Mouse (Mus musculus) lung, postnatal 36 days (tissue): ENCODE measurements around the gene B3gat3.
"Not testable (repeated sequence)": the region's sequence is repeated elsewhere in the genome, so short reads cannot be mapped to it uniquely, and the experiment has no call there.

Experiments
- DNase-seq: peaks from one replicate; pipeline ENCODE4 v3.0.0; 2022; ENCODE audit warnings: mixed read lengths

The B3gat3 gene

DNA sequence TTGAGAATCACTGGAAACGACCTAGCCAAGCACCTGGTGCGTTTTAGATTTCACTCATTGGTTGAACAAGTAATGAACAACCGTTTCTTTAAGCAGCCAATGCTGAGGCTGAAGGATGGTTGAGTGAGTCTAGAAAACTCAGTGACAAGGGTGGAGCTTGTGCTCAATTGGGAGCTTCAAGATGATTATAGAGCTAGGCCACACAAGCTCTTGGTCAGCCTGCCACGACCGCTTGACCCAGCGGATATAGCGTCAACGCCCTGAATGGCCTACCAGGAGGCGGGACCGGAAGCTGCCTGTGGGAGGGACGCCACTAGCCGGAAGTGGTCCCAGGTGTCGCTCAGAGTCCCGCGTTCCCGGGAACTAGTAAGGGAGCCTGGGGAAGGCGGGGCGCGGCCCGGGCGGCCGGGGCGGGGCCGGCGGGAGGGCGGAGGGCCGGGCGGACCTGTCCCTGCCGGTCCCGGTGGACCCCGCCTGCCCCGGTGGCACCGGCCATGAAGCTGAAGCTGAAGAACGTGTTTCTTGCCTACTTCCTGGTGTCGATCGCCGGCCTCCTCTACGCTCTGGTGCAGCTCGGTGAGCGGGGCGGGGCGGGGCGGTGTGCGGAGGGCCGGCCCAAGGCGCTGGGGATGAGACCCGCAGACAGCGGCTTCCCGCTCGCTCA lies at the start of gene B3gat3:
B3gat3 (plus strand) TSS at position 302 of the 664 bp plus-strand sequence.
- peak; percentile 98 for DNase-seq

DNA sequence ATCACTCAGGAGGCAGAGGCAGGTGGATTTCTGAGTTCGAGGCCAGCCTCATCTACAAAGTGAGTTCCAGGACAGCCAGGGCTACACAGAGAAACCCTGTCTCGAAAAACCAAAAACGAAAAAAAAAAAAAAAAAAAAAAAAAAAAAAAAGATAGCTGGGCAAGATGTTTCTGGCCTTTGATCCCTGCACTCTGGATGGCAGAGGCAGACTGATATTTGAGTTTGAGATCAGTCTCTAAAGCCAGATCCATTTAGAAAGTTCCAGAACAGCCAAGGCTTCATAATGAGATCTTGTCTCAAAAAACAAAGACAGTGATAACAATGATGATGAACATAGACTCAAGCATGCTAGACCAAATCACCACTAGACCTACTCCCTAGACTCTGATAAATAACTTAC lies 49.8 kb upstream of the B3gat3 start:
- not testable (repeated sequence) for DNase-seq

DNA sequence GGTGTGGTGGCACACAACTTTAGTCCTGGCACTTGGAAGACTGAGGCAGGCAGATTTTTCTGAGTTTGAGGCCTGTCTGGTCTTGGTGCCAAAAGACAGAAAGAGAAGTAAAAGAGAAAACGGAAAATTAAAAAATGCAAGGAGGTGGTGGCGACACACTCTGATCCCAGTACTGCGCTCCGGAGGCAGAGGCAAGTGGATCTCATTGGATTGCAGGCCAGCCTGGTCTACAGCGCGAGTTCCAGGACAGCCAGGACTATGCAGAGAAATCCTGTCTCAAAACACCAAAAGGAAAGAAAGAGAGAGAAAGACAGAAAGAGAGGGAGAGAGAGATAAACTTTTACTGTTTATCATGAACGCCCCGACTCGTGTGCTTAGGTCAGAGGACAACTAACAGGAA lies 49.3 kb upstream of the B3gat3 start:
- no peak for DNase-seq

DNA sequence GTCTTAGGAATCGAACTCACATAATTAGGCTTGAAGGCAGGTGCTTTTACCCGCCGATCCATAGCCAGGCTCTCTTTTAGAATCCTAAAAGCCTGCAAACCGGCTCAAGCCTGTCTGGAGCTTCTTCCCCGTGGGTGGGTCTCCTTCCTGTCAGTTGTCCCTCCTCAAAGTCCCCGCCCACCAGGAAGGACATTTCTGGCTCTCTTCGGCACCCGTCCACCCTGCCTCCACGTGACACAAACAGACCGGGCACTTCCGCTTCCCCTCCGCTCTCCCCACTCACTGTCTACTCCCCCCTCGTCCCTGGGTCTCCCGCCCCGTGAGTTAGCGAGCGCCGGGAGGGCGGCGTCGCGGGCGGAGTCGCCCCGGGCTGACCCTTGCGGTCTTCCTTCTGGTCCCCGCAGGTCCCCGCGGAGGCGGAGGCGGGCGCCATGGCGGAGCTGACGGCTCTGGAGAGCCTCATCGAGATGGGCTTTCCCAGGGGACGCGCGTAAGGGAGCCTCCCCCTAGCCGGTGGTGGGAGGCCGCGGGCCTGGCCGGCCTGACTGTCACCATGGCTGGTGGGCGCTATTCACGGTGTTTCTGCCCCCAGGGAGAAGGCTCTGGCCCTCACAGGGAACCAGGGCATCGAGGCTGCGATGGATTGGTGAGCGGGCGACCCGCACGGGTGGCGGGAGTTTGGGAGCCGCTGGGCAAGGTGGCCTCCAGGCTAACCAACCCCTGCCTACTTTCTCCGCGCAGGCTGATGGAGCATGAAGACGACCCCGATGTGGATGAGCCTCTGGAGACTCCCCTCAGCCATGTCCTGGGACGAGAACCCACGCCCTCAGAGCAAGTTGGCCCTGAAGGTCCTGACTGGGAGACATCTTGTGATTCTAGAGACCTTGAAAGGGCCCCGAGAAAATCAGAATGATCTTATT lies 48.6 kb upstream of the B3gat3 start, which contains the start of gene Ubxn1:
Ubxn1 (plus strand) TSS at position 230 of the 920 bp plus-strand sequence.
- peak; percentile 98 for DNase-seq

DNA sequence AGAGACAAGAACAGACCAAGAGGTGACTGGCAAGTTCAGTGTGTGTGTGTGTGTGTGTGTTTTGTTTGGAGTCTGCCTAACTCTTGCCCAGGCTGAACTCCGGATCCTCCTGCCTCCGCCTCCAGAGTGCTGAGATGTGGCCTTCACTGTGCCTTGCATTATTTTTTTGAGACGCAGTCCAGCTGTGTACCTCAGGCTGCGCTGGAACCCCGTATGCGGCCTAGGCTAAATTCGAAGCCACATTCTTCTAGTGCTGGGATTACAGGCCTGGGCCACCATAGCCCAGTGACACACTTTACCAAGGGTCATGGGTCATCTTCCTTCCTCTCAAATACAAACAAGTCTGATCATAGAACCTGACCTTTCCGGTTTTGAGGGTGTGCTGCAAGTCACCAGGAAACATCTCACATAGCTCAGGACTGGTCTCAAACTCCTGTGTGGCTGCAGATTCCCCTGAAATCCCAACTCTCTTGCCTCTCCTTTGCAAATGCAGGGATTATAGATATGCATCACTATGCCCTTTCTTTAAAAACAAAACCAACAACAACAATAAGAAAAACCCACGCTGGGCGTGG lies 47.8 kb upstream of the B3gat3 start:
- no peak for DNase-seq

DNA sequence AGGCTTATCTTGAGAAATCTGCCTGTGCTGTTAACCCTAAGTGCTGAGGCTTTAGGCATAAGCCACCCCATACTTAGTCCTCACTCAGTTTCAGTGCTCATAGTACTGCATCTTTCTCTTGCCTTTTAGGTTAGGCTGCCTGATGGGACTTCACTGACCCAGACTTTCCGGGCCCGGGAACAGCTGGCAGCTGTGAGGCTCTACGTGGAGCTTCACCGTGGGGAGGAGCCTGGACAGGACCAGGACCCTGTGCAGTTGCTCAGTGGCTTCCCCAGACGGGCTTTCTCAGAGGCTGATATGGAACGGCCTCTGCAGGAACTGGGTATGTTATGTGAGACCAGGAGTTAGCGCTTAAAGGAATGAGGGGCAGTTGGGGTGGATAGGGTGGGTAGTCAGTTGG lies 45.1 kb upstream of the B3gat3 start:
- no peak for DNase-seq

DNA sequence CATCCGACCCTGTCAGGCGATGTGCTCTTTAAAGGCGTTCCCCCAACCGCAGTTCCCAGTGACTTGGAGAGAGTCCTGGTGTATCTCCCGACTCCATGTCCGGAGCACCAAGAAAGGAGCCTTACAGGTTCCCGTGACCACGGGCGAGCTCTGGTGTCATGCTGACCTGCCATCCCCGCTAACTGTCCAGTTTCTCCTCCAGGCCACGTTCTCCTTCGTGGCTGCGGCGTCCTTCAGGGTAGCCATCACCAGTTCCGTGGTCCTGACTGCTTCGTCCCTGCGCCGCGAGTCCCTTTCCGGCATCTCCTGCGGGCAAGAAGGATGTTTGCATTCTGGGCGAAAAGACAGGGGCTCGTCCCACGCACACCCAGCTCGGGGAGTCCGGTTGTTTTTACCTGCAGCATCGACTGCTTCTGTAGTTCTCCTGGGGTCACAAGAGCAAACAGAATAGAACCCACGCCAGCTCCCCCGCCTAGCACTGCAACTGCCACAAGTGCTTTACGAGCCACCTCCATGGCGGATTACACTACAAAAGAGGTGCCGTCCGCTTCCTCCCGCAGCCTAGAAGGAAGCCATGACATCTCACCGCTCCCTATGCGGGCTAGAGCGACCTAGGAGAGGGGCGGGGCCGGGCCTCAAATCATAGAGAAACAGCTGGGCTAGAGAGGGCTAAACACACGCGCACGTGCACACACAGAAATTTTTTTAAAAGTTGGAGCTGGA lies 39.7 kb upstream of the B3gat3 start, which contains the start of gene Uqcc3:
Uqcc3 (minus strand) TSS at position 613 of the 723 bp plus-strand sequence.
- DNase-seq = peak; percentile 96

DNA sequence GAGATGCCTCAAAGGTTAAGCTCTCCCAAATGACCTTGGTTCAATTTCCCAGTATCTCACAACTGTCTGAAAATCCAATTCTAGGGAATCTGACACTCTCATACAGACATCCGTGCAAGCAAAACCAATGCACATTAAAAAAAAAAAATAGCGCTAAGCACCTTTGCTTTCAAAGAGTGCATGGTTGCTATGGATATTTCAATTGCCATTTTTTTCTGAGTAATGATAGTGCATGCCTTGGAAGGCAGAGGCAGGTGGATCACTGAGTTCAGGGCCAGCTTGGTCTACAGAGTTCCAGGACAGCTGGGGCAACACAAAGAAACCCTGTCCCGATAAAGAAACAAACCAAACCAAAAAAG lies 39.2 kb upstream of the B3gat3 start:
- DNase-seq = no peak

DNA sequence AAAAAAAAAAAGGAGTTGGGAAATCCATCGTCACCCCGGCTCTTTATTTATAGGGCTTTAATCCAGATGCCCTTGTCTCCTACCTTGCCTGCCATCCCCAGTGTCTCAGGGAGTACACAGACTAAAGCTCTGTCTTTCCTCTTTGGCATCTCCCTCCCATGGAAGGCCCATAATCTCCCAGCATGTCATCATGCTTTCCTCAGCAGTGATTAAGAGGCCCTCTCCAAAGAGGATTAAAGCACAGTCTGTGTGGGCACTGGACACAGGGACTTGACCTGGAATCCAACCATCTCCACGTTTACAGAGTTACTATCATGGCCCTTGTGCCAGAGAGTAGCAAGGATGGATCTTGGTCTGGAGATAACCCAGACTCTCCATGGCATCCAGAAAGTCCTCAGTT lies 36.6 kb upstream of the B3gat3 start, which contains the start of the genes Lbhd1 and Gm49403:
Lbhd1 (plus strand) TSS at position 117 of the 400 bp plus-strand sequence.
Gm49403 (plus strand) TSS at position 315 of the 400 bp plus-strand sequence.
- no peak for DNase-seq

DNA sequence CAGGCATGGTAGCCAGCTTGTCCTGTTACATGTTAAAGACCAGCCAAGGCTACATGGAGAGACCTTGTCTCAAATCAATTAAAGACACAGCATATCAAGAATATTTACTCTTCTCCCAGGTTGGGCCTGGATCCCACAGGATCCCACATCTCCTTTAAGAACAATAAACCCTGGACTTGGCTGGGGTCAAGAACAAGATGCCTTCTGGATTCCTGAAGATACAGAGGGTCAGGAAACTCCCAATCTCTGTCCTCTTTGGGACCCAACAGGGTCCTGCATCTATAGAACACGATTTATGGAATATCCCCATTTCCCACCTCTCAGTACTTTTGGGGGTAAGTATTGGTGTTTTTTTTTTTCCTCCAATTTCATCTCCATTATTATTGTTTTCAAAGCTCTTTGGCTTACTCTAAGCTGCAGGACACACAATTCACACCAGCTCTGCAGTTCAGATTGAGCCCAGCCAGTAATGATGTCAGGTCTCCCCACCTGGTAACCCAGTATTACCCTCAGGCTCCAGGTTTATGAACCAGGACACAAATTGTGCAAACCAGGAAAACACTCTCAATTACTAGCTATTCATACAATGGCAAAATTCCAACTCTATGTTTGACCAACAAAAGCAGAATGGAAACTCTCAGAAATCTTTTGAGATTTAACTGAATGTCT lies 33.1 kb upstream of the B3gat3 start:
- DNase-seq = peak; percentile 17

DNA sequence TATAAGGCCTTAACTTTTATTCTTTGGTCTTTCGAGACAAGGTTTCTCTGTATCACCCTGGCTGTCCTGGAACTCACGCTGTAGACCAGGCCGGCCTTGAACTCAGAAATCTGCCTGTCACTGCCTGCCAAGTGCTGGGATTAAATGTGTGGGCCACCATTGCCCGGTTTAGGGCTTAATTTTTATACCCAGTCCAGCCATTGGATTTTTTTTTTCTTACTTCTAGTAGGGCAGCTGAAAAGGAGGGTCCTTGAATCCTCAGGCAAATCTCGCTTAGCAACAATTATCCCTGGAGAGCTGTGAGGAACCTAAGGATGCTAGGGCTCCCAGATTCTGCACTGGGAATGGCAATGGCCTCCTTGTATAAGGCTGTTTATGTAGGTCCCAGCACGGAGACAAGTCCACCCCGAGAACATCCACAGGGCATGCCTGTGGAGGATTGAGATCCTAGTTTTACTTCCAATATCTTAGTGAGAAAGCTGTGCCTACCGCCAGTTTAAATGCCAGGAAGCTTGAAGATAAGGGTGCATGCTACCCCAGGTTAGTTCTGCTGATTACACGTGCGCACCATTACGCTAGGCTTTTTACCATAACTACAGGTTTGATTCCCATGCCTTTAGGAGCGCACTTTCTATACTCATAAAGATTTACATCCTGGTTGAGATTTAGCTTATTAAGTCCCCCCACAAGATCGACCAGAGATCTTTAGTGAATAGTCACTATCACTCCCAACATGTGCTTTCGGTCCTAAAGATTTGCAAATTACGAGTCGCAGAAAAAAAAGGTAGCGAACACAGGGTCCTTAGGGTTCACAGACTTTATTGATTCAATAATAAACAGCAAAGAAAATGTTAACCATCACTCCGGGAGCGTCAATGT lies 32.4 kb upstream of the B3gat3 start:
- no peak for DNase-seq

DNA sequence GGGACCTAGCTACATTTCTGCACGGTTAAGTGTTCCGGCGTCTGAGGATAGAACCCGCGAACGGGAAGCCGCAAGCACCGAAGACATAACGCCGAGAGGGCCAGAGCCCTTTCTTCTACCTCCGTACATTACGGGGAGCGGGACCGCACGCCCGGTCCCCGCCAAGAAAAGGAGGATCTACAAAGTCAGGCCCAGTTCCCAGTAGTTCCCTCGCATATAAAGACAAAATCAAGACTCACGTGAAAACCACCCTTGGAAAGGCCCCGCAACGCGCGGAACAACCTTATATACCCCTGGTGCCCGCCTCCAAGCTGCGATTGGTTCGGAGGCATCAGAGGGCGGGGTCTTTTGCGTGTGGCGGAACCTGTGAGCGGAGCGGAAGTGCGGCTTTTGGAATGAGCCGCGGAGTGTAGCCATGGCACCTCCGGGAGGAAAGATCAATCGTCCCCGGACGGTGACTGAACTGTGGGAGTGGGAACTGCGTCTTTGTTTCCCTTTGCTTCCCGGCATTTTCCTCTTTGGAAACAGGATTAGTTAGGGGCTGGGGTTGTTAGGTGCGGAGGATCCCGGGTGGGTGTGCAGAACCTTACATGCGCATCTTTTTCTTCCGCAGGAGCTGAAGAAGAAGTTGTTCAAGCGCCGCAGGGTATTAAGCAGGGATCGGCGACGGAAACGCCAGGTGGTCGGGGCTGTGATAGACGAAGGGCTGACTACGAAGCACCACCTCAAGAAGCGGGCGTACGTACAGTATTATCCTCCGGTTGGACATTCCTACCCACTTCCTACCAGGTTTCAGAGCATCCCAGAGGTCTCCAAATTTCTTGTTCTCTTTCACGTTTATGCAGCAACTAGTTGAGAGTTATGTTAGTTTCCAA lies 31.4 kb upstream of the B3gat3 start, which contains the start of the genes 1810009A15Rik and Gm49416:
1810009A15Rik (plus strand) TSS at position 343 of the 875 bp plus-strand sequence.
Gm49416 (plus strand) TSS at position 416 of the 875 bp plus-strand sequence.
- DNase-seq = peak; percentile 97

DNA sequence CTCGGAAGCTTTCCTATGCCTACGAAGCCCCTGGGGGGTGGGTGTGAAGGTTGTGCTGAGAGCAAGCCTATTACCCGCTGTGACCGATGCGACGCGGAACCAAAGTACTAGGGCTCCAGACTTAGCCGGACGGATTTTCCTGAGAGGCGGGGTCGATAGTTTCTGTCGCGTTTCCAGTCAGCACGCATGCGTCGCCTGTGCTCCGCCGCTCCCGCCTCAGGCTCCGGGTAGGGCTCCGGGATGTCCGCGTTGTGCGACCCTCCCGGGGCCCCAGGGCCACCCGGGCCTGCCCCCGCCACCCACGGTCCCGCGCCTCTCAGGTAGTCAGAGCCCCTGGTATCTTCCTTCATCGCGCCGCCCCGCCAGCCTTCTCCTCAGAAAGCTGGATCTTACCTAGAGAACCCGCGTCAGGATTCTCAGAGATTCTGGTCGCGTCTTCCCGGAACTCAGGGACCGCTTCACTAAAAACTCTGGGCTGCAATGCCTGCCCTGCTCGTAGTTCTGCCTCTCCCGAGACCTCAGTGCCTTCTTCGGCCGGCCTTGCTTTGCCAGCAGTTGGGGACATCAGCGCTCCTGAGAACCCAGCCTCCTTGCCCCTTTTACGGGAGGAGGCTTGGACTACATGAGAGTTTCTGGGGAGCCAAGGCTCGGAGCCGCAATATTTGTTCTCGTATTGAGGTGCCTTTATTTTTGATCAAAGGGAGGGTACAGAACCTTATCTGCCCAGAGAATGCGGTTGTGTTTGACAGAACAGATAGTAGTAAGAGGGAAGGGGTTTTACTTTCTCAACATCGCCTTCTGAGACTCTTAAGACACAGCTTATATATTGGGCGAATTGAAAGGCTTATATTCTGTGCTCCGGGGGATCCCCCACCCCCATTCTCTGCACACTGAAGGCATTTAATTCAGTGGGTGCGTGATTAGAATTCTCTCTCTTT lies 27.1 kb upstream of the B3gat3 start, which contains the start of gene Ints5:
Ints5 (plus strand) TSS at position 177 of the 938 bp plus-strand sequence.
- DNase-seq = peak; percentile 88

DNA sequence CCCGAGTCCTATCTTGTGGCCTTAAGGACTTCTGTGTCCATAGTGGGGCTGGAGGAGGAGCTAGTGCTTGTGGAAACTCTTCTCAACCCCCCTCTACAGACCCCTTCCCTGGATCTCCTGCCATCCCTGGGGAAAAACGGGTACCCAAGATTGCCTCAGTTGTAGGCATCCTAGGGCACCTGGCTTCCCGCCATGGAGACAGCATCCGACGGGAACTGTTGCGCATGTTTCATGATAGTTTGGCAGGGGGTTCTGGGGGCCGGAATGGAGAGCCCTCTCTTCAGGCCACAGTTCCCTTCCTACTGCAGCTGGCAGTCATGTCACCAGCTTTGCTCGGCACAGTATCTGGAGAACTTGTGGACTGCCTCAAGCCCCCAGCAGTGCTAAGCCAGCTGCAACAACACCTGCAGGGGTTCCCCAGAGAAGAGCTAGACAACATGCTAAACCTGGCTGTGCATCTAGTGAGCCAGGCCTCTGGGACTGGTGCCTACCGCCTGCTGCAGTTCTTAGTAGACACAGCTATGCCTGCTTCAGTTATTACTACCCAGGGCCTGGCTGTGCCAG lies 24.7 kb upstream of the B3gat3 start:
- no peak for DNase-seq

DNA sequence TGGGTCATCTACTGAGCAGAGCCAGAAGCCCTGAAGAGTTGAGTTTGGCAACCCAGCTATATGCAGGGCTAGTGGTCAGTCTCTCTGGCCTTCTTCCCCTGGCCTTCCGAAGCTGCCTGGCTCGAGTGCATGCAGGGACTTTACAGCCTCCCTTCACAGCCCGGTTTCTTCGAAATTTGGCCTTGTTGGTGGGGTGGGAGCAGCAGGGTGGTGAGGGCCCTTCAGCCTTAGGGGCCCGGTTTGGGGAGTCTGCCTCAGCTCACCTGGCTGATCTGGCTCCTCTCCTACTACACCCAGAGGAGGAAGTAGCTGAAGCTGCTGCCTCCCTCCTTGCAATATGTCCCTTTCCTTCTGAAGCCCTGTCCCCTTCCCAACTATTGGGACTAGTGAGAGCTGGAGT lies 23.9 kb upstream of the B3gat3 start:
- not testable (repeated sequence) for DNase-seq

DNA sequence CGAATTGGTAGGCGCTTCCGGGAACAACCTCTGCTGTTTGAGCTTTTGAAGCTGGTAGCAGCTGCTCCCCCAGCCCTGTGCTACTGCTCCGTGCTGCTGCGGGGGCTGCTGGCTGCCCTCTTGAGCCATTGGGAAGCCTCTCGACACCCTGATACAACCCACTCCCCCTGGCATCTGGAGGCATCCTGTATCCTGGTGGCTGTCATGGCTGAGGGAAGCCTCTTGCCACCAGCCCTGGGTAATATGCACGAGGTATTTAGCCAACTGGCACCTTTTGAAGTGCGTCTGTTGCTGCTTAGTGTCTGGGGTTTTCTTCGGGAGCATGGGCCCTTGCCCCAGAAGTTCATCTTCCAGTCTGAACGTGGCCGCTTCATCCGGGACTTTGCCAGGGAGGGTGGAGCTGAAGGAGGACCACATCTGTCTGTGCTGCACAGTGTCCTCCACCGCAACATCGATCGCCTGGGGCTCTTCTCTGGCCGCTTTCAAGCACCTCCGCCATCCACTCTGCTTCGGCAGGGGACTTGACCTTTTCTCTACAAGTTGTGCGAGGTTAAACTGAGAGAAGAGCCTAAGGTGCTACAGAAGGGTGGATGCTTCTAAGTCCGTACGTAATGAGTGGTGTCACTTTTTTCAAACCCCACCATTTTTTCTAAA lies 22.8 kb upstream of the B3gat3 start:
- DNase-seq = peak; percentile 44

DNA sequence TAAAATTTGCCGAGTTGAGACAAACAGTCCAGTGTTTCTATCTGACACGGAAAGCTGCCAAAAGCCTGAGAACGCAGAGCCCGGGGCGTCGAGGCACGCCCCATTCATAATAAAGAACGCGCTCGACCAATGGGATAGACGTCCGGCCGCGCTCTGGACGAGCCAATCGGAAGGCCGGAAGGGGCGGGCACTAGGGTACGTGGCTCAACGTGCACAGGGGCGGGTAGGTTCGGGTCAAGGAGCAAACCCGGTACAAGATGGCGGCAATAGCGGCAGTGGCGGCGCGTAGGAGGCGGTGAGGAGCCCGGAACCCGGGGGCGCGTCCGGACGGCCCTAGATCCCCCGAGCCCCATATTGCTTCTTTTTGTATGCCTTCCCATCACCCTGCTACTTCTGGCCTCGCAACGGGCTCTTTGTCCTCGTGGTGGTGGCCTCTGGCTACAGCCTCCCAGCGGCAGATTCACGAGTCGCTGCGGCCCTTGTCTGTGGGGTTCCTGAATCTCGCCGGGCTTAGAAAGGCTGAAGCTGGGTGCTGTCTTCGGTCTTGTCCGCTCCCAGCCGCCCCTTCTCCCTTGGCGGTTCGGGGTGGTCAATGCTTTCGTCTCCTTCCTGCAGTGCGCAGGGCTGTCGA lies 22.2 kb upstream of the B3gat3 start, which contains the start of gene Ganab:
Ganab (plus strand) TSS at position 207 of the 631 bp plus-strand sequence.
- DNase-seq = peak; percentile 98
